Mouse (Mus musculus) CD4-positive naive resting alpha-beta T cell, adult 76 days (primary cell): Measurements from ENCODE around the gene Efemp2. TPM values are rescaled to one million over a fixed set of nuclear protein-coding genes. Genes with fewer than 3 reads are reported as not detected.

ENCODE experiments used
- total RNA-seq: library from RNA; stranded (reverse); gene quantifications from one replicate; pipeline ENCODE4 v1.2.4, GENCODE M21; 2023

The Efemp2 gene
- not detected for total RNA-seq

GRCm38 (mm10) chr19:5473720-5474119 is at the start of gene Efemp2:
TSS of gene Efemp2 (plus strand) at chr19:5473954.

DNA sequence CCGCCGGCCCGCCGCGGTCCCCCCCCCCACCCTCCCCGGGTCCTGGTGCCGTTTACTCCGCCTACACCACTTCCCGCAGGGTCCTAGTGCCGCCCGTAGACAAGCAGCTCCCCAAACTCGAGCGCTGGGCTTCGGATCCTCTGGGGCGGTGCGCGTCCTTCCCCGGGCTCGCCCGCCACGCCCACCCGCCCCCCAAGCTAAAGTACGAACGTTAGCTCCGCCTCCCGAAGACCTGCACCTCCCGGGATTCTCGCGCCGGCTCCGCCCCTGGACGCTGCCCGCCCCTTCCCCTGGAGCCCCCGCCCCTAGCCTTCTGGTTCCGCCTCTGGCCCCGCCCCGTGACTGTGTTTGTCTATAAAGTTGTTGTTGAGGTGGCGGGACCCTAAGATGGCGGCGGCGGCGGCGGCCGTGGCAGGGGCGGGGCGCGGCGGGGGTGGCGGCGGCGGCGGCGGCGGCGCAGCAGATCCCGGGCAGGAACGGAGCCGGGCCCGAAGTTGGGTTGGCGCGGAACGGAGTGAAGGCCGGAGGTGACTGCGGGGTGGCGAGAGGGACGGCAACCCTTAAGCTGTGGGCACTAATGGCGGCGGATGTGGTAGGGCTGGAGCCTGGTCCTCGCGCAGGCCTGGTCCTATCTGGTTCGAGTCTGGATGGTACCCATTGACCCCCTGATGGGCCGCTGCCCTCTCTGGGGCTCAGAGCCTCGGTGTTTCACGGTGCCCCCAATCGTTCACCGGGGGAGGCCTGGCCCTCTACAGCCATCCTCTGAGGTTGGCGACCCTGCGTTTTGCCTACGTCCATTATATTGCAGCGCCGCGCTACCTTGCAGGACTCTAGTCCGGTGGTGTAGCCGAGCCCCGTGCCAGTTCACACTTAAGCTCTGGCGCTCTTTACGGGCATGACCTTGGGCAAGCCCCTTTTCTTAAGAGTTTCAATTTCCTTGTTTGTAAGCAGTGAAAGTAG is 48.7 kb upstream of the Efemp2 start, which contains the start of the genes Drap1 and AI837181:
TSS of gene Drap1 (minus strand) at position 198 of the 960 bp plus-strand sequence.
TSS of gene AI837181 (plus strand) at position 363 of the 960 bp plus-strand sequence.

DNA sequence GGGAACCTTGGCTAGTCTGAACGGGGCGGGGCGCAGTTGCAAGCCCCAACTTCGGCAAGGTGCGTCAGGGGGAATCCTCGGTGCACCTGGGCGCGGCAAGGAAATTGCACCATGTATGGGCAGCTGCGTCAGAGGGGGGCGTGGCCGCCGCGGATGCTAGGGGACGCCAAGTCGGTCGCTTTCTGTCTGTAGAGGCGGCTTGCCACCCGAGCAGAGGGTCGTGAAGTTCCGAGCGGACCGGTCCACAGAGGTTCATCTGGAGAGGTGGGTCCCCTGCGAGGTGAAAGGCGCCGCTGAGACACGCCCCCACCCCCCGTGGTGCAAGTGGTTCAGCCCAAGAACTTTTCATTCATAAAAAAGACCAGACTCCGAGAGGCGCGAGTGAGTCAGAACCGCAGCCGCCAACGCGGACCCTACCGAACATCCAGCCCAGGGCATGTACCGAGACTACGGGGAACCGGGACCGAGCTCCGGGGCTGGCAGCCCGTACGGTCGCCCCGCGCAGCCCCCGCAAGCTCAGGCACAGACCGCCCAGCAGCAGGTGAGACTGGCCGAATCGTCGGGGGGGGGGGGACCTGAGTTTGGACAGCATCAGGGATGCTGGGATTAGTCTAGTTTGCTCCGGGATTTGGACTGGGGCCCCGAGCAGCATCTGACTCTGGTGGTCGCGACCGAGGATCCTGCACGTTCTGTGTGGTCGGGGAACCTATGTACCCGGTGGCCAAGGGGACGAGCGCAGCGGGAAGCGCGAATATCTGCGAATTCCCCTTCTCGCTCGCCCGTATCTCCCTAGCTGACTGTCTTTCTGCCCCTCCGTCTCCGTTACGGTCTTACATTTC is 26.0 kb upstream of the Efemp2 start, which contains the start of gene Fosl1:
TSS of gene Fosl1 (plus strand) at position 33 of the 839 bp plus-strand sequence.

GRCm38 (mm10) chr19:5457746-5458442 is 15.9 kb upstream of the Efemp2 start, which contains the start of gene Ccdc85b:
TSS of gene Ccdc85b (minus strand) at chr19:5457894.

GRCm38 (mm10) chr19:5460465-5460911 is 13.3 kb upstream of the Efemp2 start, which contains the start of gene Fibp:
TSS of gene Fibp (plus strand) at chr19:5460615.

GRCm38 (mm10) chr19:5468374-5468773 is 5.4 kb upstream of the Efemp2 start, which contains the start of gene Ctsw:
TSS of gene Ctsw (minus strand) at chr19:5468507.

DNA sequence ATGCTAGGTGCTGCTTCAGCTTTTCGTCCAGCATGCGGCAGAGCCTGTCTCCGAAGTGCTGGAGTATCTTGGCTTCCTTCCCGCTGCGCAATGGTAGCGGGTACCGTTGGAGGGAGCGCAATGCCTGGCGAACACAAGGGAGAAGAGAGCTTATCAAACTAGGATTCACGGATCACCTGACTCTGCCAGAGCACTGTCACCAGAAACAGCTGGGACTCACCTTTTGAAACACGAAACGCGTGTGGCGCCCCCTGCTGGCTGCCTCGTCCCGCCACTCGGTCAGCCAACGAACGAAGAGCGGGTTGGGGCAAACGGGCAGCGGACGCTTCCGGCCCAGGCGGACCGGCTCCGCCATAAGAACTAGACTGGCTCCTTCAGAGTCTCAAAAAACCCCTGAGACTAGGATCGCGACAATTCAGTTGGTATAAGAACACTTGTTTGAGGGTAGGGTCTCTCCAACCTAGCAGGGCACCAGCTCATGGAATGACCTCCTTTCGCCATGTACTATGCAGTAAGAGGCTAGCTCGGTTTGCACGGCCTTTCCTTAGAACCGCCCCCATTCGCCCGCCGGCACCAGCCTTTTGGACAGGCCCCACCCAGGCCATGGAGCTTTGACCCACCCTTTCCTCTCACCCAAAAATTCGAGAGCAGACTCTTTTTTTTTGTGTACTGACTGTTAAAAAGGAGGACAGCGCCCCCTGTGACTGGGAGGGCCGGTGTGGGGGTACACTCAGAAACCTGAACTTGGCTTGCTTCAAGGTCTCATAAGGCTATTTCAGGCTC is 14.2 kb downstream of the Efemp2 start, which contains the start of gene Mus81:
TSS of gene Mus81 (minus strand) at position 635 of the 783 bp plus-strand sequence.

GRCm38 (mm10) chr19:5490313-5490897 is 16.7 kb downstream of the Efemp2 start, which contains the start of gene Cfl1:
TSS of gene Cfl1 (plus strand) at chr19:5490455.

GRCm38 (mm10) chr19:5503687-5504086 is 29.9 kb downstream of the Efemp2 start, which contains the start of gene 1700020D05Rik:
TSS of gene 1700020D05Rik (minus strand) at chr19:5503787.

DNA sequence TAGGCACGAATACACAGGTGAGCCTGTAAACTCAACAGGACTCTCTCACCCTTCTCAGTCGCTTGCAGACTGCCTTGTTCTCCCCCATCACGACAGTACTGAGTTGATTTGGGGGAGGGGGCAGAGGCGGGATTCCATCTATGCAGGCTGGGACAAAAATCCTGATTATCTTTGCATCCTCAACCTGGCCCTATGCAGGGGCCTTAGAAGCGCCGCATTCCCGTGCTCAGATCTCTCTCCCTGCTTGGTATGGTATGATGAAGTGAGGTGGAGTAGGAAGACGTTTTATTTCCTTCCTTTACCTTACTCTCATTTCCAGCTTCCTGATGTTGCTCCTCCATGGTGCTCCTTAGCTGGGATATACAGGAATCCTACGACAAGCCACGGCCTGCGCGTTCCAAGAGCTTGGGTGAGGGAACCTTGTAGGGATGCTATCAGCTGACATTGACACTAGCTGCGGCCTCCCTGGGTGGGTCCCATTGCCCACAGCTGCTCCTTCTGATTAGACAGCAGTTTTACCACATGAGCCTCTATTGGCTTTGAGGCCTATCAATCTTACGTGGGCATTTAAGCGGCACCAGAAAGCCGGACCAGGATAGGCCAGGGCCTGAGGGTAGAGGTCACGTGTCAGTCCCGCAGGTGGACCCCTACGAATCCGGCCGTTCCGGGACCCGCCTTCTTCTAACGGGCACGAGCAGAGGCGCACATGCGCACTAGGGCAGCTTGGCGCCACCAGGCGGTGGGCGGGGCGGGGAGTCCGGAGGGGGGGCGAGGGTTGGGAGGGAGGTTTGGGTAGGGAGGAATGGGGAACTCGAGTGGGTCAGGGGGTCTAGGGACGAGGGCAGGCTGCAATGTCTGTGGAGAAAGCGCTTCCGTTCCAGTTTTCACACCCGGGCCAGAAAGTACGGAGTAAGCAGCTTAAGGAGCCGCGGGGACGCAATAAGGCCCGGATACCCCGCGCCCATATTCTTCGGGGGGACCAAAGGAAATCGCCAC is 36.6 kb downstream of the Efemp2 start, which contains the start of gene Snx32:
TSS of gene Snx32 (minus strand) at position 508 of the 996 bp plus-strand sequence.

Other genes starting within 250 kb of the Efemp2 start
- 116 TPM for gene Pacs1, start 200.8 kb upstream of the Efemp2 start, total RNA-seq
- 265 TPM for gene Sf3b2, start 178.5 kb upstream of the Efemp2 start, total RNA-seq
- gene Gal3st3, start 175.6 kb upstream of the Efemp2 start, total RNA-seq, result not detected
- gene Catsper1, start 138.2 kb upstream of the Efemp2 start, total RNA-seq, result not detected
- gene Cst6, start 124.4 kb upstream of the Efemp2 start, total RNA-seq, result not detected
- 31.3 TPM for gene Eif1ad, start 107.2 kb upstream of the Efemp2 start, total RNA-seq
- 87.0 TPM for gene Banf1, start 106.8 kb upstream of the Efemp2 start, total RNA-seq
- 189 TPM for gene Sart1, start 85.3 kb upstream of the Efemp2 start, total RNA-seq
- not detected for gene Tsga10ip, start 71.4 kb upstream of the Efemp2 start, total RNA-seq
- gene Drap1, start 49.0 kb upstream of the Efemp2 start, total RNA-seq, result 164 TPM
- 54.1 TPM for gene AI837181, start 48.8 kb upstream of the Efemp2 start, total RNA-seq
- gene Fosl1, start 26.4 kb upstream of the Efemp2 start, total RNA-seq, result 0.79 TPM
- gene Ccdc85b, start 16.1 kb upstream of the Efemp2 start, total RNA-seq, result 6.2 TPM
- gene Fibp, start 13.3 kb upstream of the Efemp2 start, total RNA-seq, result 82.7 TPM
- 43.6 TPM for gene Ctsw, start 5.4 kb upstream of the Efemp2 start, total RNA-seq
- 38.5 TPM for gene Mus81, start 14.4 kb downstream of the Efemp2 start, total RNA-seq
- 1,344 TPM for gene Cfl1, start 16.5 kb downstream of the Efemp2 start, total RNA-seq
- gene 1700020D05Rik, start 29.8 kb downstream of the Efemp2 start, total RNA-seq, result not detected
- 4.8 TPM for gene Snx32, start 36.6 kb downstream of the Efemp2 start, total RNA-seq
- gene Ovol1, start 86.7 kb downstream of the Efemp2 start, total RNA-seq, result not detected
- 17.9 TPM for gene Ap5b1, start 94.1 kb downstream of the Efemp2 start, total RNA-seq
- gene Rnaseh2c, start 127.9 kb downstream of the Efemp2 start, total RNA-seq, result 78.0 TPM
- gene Kat5, start 136.3 kb downstream of the Efemp2 start, total RNA-seq, result 144 TPM
- gene Rela, start 163.5 kb downstream of the Efemp2 start, total RNA-seq, result 151 TPM
- 171 TPM for gene Sipa1, start 189.8 kb downstream of the Efemp2 start, total RNA-seq
- 50.6 TPM for gene Map3k11, start 214.8 kb downstream of the Efemp2 start, total RNA-seq
- gene Pcnx3, start 215.0 kb downstream of the Efemp2 start, total RNA-seq, result 181 TPM
- not detected for gene Kcnk7, start 230.4 kb downstream of the Efemp2 start, total RNA-seq